Mouse (Mus musculus) heart, postnatal 0 days (tissue): ENCODE results near the gene Glt1d1. TPM values are rescaled to one million over a fixed set of nuclear protein-coding genes. Genes with fewer than 3 reads are reported as not detected.
A peak's percentile ranks its signal among the peaks of the same experiment; 100 is the strongest.

Experiments used
- ATAC-seq: fragments of 200-750 bp; cut with Nextera tagmentation; 2 replicates; pipeline ENCODE4 v1.8.0; 2017; ENCODE audit warnings: low read depth, moderate number of reproducible peaks, moderate library complexity; ENCODE audit not compliant: insufficient read depth
- DNase-seq: peaks from one replicate; pipeline ENCODE4 v3.0.0-alpha.2; 2016; ENCODE audit warnings: low spot score
- H3K27ac ChIP-seq: fragments of 300-500 bp; sonication (generic); 2 replicates; pipeline ENCODE4 v1.5.1; 2014; ENCODE audit warnings: low read depth, mild to moderate bottlenecking
- H3K27me3 ChIP-seq: fragments of 300-500 bp; sonication (generic); 2 replicates; pipeline ENCODE4 v1.6.1; 2014; ENCODE audit warnings: low read length, mixed read lengths; ENCODE audit not compliant: control insufficient read depth, insufficient read depth
- H3K36me3 ChIP-seq: fragments of 300-500 bp; sonication (generic); replicated peaks from 2 replicates; pipeline ENCODE4 v1.6.1; 2014; ENCODE audit warnings: low read length, mixed read lengths; ENCODE audit not compliant: control insufficient read depth, insufficient read depth
- H3K4me1 ChIP-seq: fragments of 300-500 bp; sonication (generic); 2 replicates; pipeline ENCODE4 v1.6.1; 2014; ENCODE audit warnings: antibody characterized with exemption; ENCODE audit not compliant: control insufficient read depth, insufficient read depth
- H3K4me2 ChIP-seq: fragments of 300-500 bp; sonication (generic); 2 replicates; pipeline ENCODE4 v1.6.1; 2014; ENCODE audit warnings: low read depth, mild to moderate bottlenecking, low read length, moderate library complexity
- H3K4me3 ChIP-seq: fragments of 300-500 bp; sonication (generic); 2 replicates; pipeline ENCODE4 v1.5.1; 2014; ENCODE audit warnings: low read depth, low read length
- H3K9ac ChIP-seq: fragments of 300-500 bp; sonication (generic); replicated peaks from 2 replicates; pipeline ENCODE4 v1.6.1; 2014; ENCODE audit warnings: low read depth, low read length, mixed read lengths
- H3K9me3 ChIP-seq: fragments of 300-500 bp; sonication (generic); replicated peaks from 2 replicates; pipeline ENCODE4 v1.6.1; 2016; ENCODE audit warnings: low read length; ENCODE audit not compliant: control insufficient read depth
- CTCF ChIP-seq: IDR thresholded peaks from 2 replicates; pipeline ENCODE4 v1.5.1; 2016; ENCODE audit warnings: antibody characterized with exemption, control low read depth, low read depth
- EP300 ChIP-seq: IDR thresholded peaks from 2 replicates; pipeline ENCODE4 v1.6.1; 2016; ENCODE audit warnings: antibody characterized with exemption, low read depth
- WGBS: fragments of 180-500 bp; shearing (Covaris S2); extraction: QIAGEN DNeasy Blood & Tissue Kit; methylation state at CpG from one replicate; pipeline ENCODE4 v1.1.7; 2014; 5-methylcytosine and 5-hydroxymethylcytosine counted together
- polyA plus RNA-seq: library from polyadenylated mRNA; unstranded; fragments of >200 nt; fragmentation: Nextera tagmentation; extraction: Ambion mirVana; gene quantifications from 2 replicates; pipeline ENCODE4 v1.2.1, GENCODE M21; 2015
- total RNA-seq: library from RNA; depleted of rRNA; stranded (reverse); fragments of >200 nt; gene quantifications from 2 replicates; pipeline ENCODE4 v1.2.3, GENCODE M21; 2014; ENCODE audit warnings: low replicate concordance

The Glt1d1 gene
- total and polyA plus RNA-seq, 2 experiments from 2014 or later, result not detected

GRCm38 (mm10) chr5:127611881-127612280, 20.2 kb upstream of the Glt1d1 start:
- DNase-seq, result no peak
- Histone ChIP-seq H3K4me3 (no peak overlapping the region), H3K4me2 (peak overlapping the region; percentile 14), H3K9me3 (no peaks in the 10 kb centered on the region), H3K9ac (no peak overlapping the region), H3K27ac (peak overlapping the region; percentile 58), H3K4me1 (peaks cover 55% of the 10 kb centered on the region), H3K27me3 (no peaks in the 10 kb centered on the region), H3K36me3 (peaks cover 17% of the 10 kb centered on the region)
- ATAC-seq, result no peak
- TF ChIP-seq EP300 (no peak), CTCF (no peak)
- WGBS, result 54% methylated on average over 1 of the region's 1 CpGs

DNA sequence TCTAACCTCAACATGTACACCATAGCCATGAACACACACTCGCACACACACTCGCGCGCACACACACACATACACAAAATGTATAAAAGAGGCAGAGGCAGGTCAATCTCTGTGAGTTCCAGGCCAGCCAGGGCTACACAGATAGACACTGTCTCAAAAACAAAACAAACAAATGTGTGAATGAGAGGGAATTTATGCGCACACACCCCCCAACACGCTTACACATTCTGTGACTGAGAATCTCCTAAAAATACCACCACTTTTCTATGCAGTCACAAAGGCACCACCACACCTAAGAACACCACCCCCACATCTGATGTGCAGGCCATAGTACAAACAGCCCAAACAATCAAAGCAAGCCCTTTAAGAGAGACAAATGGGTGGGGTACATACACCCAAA, 19.7 kb upstream of the Glt1d1 start:
- no peak overlapping the region for H3K4me3 ChIP-seq
- peaks cover 13% of the 10 kb centered on the region for H3K36me3 ChIP-seq
- no peak for DNase-seq
- no peak overlapping the region for H3K9ac ChIP-seq
- no peaks in the 10 kb centered on the region for H3K9me3 ChIP-seq
- H3K4me1 ChIP-seq, result peaks cover 55% of the 10 kb centered on the region
- no peak for TF ChIP-seq CTCF
- no peak for TF ChIP-seq EP300
- no peak for ATAC-seq
- H3K4me2 ChIP-seq, result no peak overlapping the region
- WGBS, result 97% methylated on average over 6 of the region's 6 CpGs
- no peak overlapping the region for H3K27ac ChIP-seq
- H3K27me3 ChIP-seq, result no peaks in the 10 kb centered on the region

DNA sequence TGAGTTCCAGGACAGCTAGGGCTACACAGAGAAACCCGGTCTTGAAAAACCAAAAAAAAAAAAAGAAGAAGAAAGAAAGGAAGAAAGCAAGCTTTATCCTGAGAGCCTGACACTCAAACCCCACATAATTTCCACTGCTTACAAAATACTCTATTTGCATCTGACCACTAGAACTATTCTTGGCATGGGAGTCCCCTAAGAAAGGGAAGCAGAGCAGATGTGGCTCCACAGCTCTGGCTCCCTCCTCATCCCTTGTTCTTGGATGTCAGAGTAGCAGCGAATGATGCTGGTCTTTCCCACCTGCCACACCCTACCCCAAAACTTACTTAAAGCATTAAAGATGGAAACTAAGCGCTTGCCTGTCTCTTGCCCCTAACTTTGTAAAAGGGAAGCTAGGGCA, 16.6 kb upstream of the Glt1d1 start:
- H3K27ac ChIP-seq, result no peak overlapping the region
- peaks cover 47% of the 10 kb centered on the region for H3K4me1 ChIP-seq
- H3K9me3 ChIP-seq, result no peaks in the 10 kb centered on the region
- no peaks in the 10 kb centered on the region for H3K27me3 ChIP-seq
- no peaks in the 10 kb centered on the region for H3K36me3 ChIP-seq
- H3K4me3 ChIP-seq, result peak overlapping the region; percentile 69
- TF ChIP-seq EP300 (no peak), CTCF (no peak)
- H3K9ac ChIP-seq, result no peak overlapping the region
- ATAC-seq (no peak), DNase-seq (no peak)
- H3K4me2 ChIP-seq, result peak overlapping the region; percentile 99
- 78% methylated on average over 3 of the region's 3 CpGs for WGBS

- no peaks in the 10 kb centered on the region for H3K27me3 ChIP-seq
- no peak for DNase-seq
- no peak for TF ChIP-seq EP300
- no peak for TF ChIP-seq CTCF
- peak overlapping the region; percentile 99 for H3K4me2 ChIP-seq
- H3K9ac ChIP-seq, result peak overlapping the region; percentile 81
- ATAC-seq, result no peak
- no peaks in the 10 kb centered on the region for H3K9me3 ChIP-seq
- WGBS, result 9% methylated on average over 4 of the region's 5 CpGs
- H3K4me3 ChIP-seq, result peak overlapping the region; percentile 69
- no peaks in the 10 kb centered on the region for H3K36me3 ChIP-seq
- H3K27ac ChIP-seq, result no peak overlapping the region
- H3K4me1 ChIP-seq, result peaks cover 40% of the 10 kb centered on the region
These were observed 15.9 kb upstream of the Glt1d1 start for GRCm38 (mm10) chr5:127616151-127616550.

DNA sequence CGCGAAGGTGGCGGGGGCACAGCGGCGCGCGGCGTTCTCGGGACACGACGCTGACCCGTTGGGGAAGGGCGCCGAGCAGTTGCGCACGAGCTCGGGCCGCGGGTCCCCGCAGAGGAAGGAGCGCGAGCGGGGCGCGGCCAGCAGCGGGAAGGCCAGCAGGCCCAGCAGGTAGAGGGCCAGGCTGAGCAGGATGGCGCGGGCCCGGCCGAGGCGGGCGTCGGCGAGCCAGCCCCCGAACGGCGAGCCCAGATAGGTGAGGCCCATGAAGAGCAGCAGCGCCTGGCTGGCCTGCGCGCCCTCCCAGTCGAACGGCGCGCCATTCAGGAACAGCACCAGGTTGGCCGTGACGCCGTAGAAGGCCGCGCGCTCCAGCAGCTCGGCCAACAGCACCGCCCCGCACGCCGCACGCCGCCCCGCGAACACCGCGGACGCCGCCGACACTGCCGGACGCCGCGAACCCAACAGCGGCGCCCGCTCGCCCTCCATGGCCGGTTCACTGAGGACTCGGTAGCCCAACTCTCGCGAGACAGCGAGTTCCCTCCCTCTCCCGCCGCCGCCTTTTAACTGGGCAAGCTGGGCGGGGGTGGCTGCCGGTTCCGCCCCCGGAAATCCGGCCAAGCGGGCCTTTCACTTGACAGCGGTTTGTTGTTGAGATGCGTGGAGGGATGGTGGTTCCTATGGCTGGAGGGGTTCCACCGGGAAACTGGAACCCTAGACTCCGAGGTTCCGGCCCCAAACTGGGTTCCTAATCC, 15.0 kb upstream of the Glt1d1 start:
- no peaks in the 10 kb centered on the region for H3K27me3 ChIP-seq
- TF ChIP-seq CTCF, result no peak
- TF ChIP-seq EP300, result peak; percentile 94
- 1% methylated on average over 63 of the region's 91 CpGs for WGBS
- peak overlapping the region; percentile 87 for H3K27ac ChIP-seq
- H3K4me3 ChIP-seq, result peak overlapping the region; percentile 69
- H3K9me3 ChIP-seq, result no peaks in the 10 kb centered on the region
- DNase-seq (peak; percentile 94), ATAC-seq (peak; percentile 96)
- peak overlapping the region; percentile 81 for H3K9ac ChIP-seq
- peaks cover 31% of the 10 kb centered on the region for H3K4me1 ChIP-seq
- H3K36me3 ChIP-seq, result no peaks in the 10 kb centered on the region
- peak overlapping the region; percentile 99 for H3K4me2 ChIP-seq

DNA sequence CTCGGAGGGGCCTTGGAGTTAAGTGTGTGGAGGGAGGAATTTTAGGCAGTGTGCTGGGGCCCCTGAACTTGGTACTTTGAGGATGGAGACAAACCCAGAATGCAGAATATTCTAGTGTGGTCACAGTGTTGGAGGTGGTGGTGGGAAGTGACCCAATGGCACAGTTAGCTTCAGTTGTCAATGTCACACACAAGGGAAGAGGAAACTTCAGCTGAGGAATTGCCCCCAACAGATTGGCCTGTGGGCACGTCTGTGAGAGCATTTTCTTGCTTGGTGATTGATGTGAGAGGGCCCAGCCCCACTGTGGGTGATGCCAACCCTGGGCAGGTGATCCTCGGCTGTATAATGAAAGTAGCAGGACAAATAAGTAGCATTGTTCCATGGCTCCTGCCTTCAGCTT, 13.2 kb upstream of the Glt1d1 start:
- H3K27me3 ChIP-seq, result no peaks in the 10 kb centered on the region
- 63% methylated on average over 3 of the region's 3 CpGs for WGBS
- H3K36me3 ChIP-seq, result no peaks in the 10 kb centered on the region
- no peak overlapping the region for H3K4me3 ChIP-seq
- DNase-seq (no peak), ATAC-seq (no peak)
- no peak overlapping the region for H3K4me2 ChIP-seq
- no peak overlapping the region for H3K9ac ChIP-seq
- H3K9me3 ChIP-seq, result no peaks in the 10 kb centered on the region
- peaks cover 24% of the 10 kb centered on the region for H3K4me1 ChIP-seq
- H3K27ac ChIP-seq, result no peak overlapping the region
- TF ChIP-seq CTCF, result no peak
- no peak for TF ChIP-seq EP300
